Mouse (Mus musculus): Measurements from ENCODE around the gene Rev3l. TPM values are rescaled to one million over a fixed set of nuclear protein-coding genes. Genes with fewer than 3 reads are reported as not detected.

Gene Rev3l
- polyA plus RNA-seq, 1 experiment from 2014 or later, result 41.4 TPM

DNA sequence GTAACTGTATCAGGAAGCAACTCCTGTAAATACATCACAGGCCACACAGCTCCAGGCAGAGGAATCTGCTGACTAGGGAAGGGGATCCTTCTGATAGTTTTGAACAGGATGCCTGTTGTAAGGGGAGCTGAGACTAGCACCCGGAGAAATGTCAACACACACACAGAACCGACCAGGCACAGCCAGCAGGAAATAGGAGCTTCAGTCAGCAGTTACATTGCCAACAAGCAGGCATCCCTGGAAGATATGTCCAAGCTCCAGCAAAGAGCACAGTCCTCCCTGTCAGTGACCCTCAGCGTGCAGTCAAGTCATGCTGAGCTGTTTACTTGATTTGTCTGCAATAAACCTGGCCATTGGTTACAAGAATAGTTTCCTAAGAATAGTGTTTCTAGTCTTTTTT lies 156.7 kb downstream of the Rev3l start:
- Histone ChIP-seq H3K36me3 (ENCODE audit: control insufficient read depth, insufficient read depth, low read length) (peaks cover 5% of the 10 kb centered on the region; the same call in 1 of the 2 replicates), H3K9me3 (replicated peaks; ENCODE audit: control insufficient read depth, low read length, poor library complexity, severe bottlenecking) (no peaks in the 10 kb centered on the region), H3K27ac (ENCODE audit: low read length) (no peak overlapping the region), H3K4me3 (ENCODE audit: low read depth, low read length) (no peak overlapping the region), H3K4me1 (ENCODE audit: control insufficient read depth, insufficient read depth, low read length) (no peaks in the 10 kb centered on the region), H3K4me2 (ENCODE audit: low read length) (no peak overlapping the region), H3K9ac (ENCODE audit: low read depth, low read length) (no peak overlapping the region), H3K27me3 (ENCODE audit: control insufficient read depth, insufficient read depth, low read depth, low read length) (no peaks in the 10 kb centered on the region)
- 74% methylated on average over 3 of the region's 3 CpGs for WGBS
- no peak for ATAC-seq

DNA sequence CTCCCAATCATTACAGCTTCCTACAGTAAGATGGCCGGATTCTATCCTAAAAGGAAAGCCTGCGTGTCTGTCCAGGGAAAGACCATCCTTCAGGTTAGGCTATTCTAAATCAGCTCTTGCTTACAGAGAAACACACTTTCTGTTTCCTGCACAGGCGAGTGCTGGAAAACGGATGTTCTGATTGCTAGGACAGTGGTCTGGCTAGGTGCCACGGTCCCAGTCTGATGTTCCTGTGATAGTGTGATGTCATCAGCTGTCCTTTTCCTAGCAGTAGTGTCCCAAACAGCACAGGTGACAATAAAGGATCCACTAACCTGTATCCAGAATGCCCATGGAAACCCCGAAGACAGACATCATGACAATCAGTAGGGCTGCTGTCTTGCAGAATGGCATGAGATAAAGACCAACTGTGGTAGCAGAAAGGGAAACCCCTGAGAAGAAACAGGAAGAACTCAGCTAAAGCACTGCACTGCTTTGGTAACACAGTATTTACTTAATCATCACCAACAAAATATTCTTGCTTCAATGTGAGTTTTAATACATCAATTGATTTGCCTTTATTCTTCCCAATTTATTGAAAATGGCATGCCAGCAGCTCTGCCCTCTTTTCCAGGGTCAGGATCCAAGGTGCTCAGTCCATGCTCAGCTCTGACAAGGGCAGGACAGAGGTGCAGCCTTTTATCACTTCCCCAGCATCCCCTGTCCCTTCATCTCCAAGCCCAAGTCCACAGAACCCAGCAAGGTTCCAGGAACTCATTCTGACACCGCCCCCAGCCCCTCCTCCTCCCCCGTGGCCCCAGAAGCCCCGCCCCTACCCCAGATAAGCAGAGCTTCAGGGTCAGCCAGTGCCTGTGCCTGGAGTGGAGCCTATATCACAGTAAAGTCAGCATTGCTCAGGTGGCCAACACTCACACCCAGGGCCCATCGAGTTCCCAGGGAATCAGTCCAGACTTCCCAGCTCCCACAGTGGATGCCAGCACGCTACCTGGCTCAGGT lies 162.1 kb downstream of the Rev3l start:
- Histone ChIP-seq H3K27ac (ENCODE audit: low read length) (no peak overlapping the region), H3K4me3 (ENCODE audit: low read depth, low read length) (no peak overlapping the region), H3K4me1 (ENCODE audit: control insufficient read depth, insufficient read depth, low read length) (peaks cover 9% of the 10 kb centered on the region), H3K9ac (ENCODE audit: low read depth, low read length) (no peak overlapping the region), H3K27me3 (ENCODE audit: control insufficient read depth, insufficient read depth, low read depth, low read length) (no peaks in the 10 kb centered on the region), H3K9me3 (replicated peaks; ENCODE audit: control insufficient read depth, low read length, poor library complexity, severe bottlenecking) (no peaks in the 10 kb centered on the region), H3K36me3 (ENCODE audit: control insufficient read depth, insufficient read depth, low read length) (peaks cover 5% of the 10 kb centered on the region; the same call in 1 of the 2 replicates), H3K4me2 (ENCODE audit: low read length) (no peak overlapping the region)
- 78% methylated on average over 11 of the region's 11 CpGs for WGBS
- ATAC-seq, result no peak

DNA sequence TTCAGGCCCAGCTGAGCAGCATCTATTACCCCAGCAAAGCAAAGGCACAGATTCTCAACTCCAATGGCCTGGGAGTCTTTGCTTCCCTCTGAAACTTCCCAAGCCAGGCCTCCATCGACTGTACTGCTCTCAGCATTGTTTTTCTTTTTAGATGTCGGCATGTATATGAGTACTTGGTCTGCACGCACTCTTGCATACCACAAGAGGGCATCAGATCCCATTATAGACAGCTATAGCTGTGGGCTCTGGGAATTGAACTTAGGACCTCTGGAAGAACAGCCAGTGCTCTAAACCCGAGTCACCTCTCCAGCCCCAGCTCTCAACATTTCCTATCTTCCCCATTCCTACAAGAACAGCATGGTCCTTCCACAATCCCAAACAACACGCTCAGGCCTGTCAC lies 164.6 kb downstream of the Rev3l start:
- Histone ChIP-seq H3K36me3 (ENCODE audit: control insufficient read depth, insufficient read depth, low read length) (no peaks in the 10 kb centered on the region), H3K27me3 (ENCODE audit: control insufficient read depth, insufficient read depth, low read depth, low read length) (no peaks in the 10 kb centered on the region), H3K4me2 (ENCODE audit: low read length) (no peak overlapping the region), H3K4me1 (ENCODE audit: control insufficient read depth, insufficient read depth, low read length) (peaks cover 12% of the 10 kb centered on the region), H3K4me3 (ENCODE audit: low read depth, low read length) (no peak overlapping the region), H3K9me3 (replicated peaks; ENCODE audit: control insufficient read depth, low read length, poor library complexity, severe bottlenecking) (no peaks in the 10 kb centered on the region), H3K27ac (ENCODE audit: low read length) (no peak overlapping the region), H3K9ac (ENCODE audit: low read depth, low read length) (no peak overlapping the region)
- 89% methylated on average over 5 of the region's 5 CpGs for WGBS
- no peak for ATAC-seq

DNA sequence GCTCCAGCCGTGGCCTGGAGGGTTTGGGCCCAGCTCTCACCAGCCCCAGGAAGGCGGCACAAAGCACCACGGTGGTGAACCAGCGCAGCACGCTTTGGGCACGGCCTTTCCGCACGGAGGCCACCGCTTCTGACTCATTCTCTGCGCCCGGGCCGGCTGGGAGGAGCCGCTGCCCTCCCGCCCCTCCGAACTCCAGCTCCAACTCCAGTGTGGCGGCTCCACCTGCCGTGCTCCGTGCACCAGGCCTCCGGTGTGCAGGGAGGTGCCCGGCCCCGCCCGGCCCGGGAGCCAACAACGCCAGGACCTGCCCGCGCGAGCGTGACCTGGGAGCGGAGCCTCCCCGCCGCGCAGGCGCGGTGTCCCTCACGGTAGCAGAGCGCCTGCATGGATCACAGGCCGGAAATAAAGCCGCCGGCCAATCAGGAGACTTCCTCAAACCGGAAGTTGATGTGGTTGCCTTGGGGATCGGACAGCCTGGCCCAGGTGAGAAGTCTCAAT lies 167.0 kb downstream of the Rev3l start, which contains the start of gene Mfsd4b4:
Gene Mfsd4b4 (minus strand): TSS at position 365 of the 498 bp plus-strand sequence.
- no peaks in the 10 kb centered on the region for H3K27me3 ChIP-seq (ENCODE audit: control insufficient read depth, insufficient read depth, low read depth, low read length)
- no peaks in the 10 kb centered on the region for H3K9me3 ChIP-seq (replicated peaks; ENCODE audit: control insufficient read depth, low read length, poor library complexity, severe bottlenecking)
- ATAC-seq, result peak; percentile 99
- H3K27ac ChIP-seq (ENCODE audit: low read length), result peak within 1 kb of the TSS; percentile 91
- H3K4me3 ChIP-seq (ENCODE audit: low read depth, low read length), result peak within 1 kb of the TSS; percentile 86
- H3K9ac ChIP-seq (ENCODE audit: low read depth, low read length), result peak within 1 kb of the TSS; percentile 98
- no peaks in the 10 kb centered on the region for H3K36me3 ChIP-seq (ENCODE audit: control insufficient read depth, insufficient read depth, low read length)
- WGBS, result under 1% methylated on average over 41 of the region's 41 CpGs
- H3K4me2 ChIP-seq (ENCODE audit: low read length), result peak within 1 kb of the TSS; percentile 91
- peaks cover 12% of the 10 kb centered on the region for H3K4me1 ChIP-seq (ENCODE audit: control insufficient read depth, insufficient read depth, low read length)

DNA sequence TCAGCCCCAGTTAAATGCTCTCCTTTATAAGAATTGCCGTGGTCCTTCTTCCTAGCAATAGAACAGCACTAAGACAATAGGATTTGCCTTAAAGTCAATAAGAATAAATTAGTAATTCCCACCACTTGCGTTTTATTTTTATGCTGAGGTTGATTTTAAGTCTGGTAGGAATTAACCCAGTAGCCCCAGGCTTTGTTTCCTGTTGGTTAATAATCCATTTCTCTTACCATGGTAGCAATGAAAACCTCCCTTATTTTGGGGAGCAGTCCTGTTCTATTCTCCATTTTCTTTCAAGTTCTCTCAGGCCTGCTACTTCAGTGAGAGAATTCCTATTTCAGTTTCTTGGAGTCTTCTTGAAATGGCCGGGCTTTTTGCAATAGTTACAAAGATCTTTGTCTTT lies 172.3 kb downstream of the Rev3l start:
- H3K4me2 ChIP-seq (ENCODE audit: low read length), result no peak overlapping the region
- H3K27me3 ChIP-seq (ENCODE audit: control insufficient read depth, insufficient read depth, low read depth, low read length), result no peaks in the 10 kb centered on the region
- no peak overlapping the region for H3K27ac ChIP-seq (ENCODE audit: low read length)
- H3K36me3 ChIP-seq (ENCODE audit: control insufficient read depth, insufficient read depth, low read length), result no peaks in the 10 kb centered on the region
- H3K4me1 ChIP-seq (ENCODE audit: control insufficient read depth, insufficient read depth, low read length), result peaks cover 4% of the 10 kb centered on the region; the same call in 1 of the 2 replicates
- no peak for ATAC-seq
- no peak overlapping the region for H3K9ac ChIP-seq (ENCODE audit: low read depth, low read length)
- WGBS, result 77% methylated on average over 3 of the region's 3 CpGs
- H3K4me3 ChIP-seq (ENCODE audit: low read depth, low read length), result no peak overlapping the region
- H3K9me3 ChIP-seq (replicated peaks; ENCODE audit: control insufficient read depth, low read length, poor library complexity, severe bottlenecking), result no peaks in the 10 kb centered on the region

DNA sequence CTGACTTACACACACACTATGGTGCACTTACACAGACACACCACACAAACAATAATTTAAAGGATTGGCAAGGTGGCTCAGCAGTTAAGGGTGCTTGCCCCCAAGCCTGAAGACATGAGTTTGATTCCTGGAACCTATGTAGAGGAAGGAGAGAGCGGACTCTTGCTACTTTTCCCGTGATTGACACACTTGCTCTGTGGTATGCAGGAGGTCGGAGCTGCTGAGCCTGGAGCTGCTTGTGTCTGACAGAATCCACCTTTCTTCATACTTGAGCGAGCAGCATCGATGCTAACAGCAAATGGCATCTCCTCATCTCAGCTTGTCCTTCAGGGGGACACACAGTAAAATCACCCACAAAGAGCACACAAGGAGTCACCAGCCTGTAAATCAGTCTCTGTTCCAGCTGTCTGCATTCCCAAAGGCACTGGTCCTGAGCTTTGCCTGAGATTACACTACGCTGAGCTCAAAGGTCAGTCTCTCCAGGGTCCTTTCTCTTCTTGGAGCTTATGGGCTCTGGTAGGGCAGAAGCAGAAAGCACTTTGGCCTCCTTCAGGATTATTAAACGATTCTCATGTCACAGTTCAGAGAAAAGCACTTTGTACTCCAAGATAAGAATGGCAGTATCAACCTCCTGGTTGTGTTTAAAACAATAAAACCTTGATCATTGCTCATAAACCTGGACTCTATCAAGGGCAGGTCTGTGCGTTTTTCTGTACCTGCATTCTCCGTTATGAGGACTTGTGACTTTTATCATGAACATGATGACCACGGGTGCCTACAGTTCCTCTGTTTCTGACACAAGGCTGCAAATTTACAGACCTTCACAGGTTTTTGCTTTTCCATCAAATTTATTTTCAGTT lies 175.1 kb downstream of the Rev3l start:
- Histone ChIP-seq H3K9ac (ENCODE audit: low read depth, low read length) (no peak overlapping the region), H3K9me3 (replicated peaks; ENCODE audit: control insufficient read depth, low read length, poor library complexity, severe bottlenecking) (no peaks in the 10 kb centered on the region), H3K4me2 (ENCODE audit: low read length) (no peak overlapping the region), H3K27ac (ENCODE audit: low read length) (no peak overlapping the region), H3K4me1 (ENCODE audit: control insufficient read depth, insufficient read depth, low read length) (no peaks in the 10 kb centered on the region), H3K27me3 (ENCODE audit: control insufficient read depth, insufficient read depth, low read depth, low read length) (no peaks in the 10 kb centered on the region), H3K4me3 (ENCODE audit: low read depth, low read length) (no peak overlapping the region), H3K36me3 (ENCODE audit: control insufficient read depth, insufficient read depth, low read length) (no peaks in the 10 kb centered on the region)
- WGBS, result 82% methylated on average over 10 of the region's 10 CpGs
- no peak for ATAC-seq

DNA sequence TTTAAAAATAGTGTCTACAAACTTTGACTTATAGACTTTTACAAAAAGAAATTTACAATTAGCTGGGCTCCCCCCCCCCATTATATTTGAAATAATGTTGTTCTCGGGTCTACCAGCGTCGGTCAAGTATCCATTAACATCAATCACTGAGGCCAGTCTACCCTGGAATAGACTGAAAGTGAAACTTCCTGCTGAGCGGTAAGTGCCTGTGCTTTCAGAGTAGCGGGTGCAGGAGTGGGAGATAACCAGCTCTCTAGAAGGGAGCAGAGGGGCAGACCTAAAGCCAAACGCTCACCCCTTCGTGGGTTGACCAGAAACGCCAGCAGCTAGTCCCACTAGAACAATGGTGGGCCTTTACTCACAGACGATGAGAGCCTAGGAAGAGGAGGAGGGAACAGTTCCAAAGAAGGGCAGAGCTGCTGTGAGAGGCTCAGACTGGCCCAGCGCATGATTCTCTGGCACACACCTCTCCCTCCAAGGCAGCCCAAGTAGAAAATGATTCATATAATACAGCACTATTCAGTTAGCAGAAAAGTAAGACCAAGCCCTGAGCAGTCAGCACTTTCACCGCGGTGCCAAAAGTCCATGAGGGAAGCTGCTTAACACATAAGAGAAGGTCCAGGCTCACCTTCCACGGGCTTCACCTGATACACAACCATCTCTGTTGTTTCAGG lies 177.0 kb downstream of the Rev3l start:
- ATAC-seq, result no peak
- H3K4me3 ChIP-seq (ENCODE audit: low read depth, low read length), result no peak overlapping the region
- H3K4me2 ChIP-seq (ENCODE audit: low read length), result no peak overlapping the region
- no peaks in the 10 kb centered on the region for H3K4me1 ChIP-seq (ENCODE audit: control insufficient read depth, insufficient read depth, low read length)
- H3K27me3 ChIP-seq (ENCODE audit: control insufficient read depth, insufficient read depth, low read depth, low read length), result no peaks in the 10 kb centered on the region
- 82% methylated on average over 13 of the region's 13 CpGs for WGBS
- H3K27ac ChIP-seq (ENCODE audit: low read length), result no peak overlapping the region
- no peaks in the 10 kb centered on the region for H3K36me3 ChIP-seq (ENCODE audit: control insufficient read depth, insufficient read depth, low read length)
- H3K9me3 ChIP-seq (replicated peaks; ENCODE audit: control insufficient read depth, low read length, poor library complexity, severe bottlenecking), result no peaks in the 10 kb centered on the region
- H3K9ac ChIP-seq (ENCODE audit: low read depth, low read length), result no peak overlapping the region

DNA sequence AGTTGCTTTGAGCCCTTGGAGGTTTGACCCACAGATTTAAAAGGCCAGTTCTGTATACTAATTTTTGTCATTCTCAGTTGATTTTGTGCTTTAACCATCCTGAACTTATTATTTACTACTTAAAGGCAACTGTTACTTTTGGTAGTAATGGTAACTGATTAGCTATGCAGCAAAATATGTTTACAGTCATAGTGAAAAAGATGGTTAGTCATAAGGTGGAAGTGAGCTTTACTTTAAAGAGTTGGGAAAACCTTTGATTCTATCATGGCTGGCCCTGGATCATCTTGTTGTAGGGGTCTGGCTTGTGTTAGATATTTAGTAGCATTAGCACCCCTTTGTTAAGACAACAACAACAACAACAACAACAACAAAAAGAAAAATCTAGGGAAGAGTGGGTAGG lies 180.7 kb downstream of the Rev3l start:
- no peak for ATAC-seq
- no peak overlapping the region for H3K4me2 ChIP-seq (ENCODE audit: low read length)
- no peak overlapping the region for H3K9ac ChIP-seq (ENCODE audit: low read depth, low read length)
- no peak overlapping the region for H3K4me3 ChIP-seq (ENCODE audit: low read depth, low read length)
- H3K36me3 ChIP-seq (ENCODE audit: control insufficient read depth, insufficient read depth, low read length), result no peaks in the 10 kb centered on the region
- H3K27ac ChIP-seq (ENCODE audit: low read length), result no peak overlapping the region
- no peaks in the 10 kb centered on the region for H3K27me3 ChIP-seq (ENCODE audit: control insufficient read depth, insufficient read depth, low read depth, low read length)
- H3K9me3 ChIP-seq (replicated peaks; ENCODE audit: control insufficient read depth, low read length, poor library complexity, severe bottlenecking), result no peaks in the 10 kb centered on the region
- no peaks in the 10 kb centered on the region for H3K4me1 ChIP-seq (ENCODE audit: control insufficient read depth, insufficient read depth, low read length)

Data from midbrain, embryonic 16.5 days (tissue).